Mouse (Mus musculus) lung, postnatal 0 days (tissue): ENCODE results near the gene Sema3b. TPM values are rescaled to one million over a fixed set of nuclear protein-coding genes. Genes with fewer than 3 reads are reported as not detected.

Experiments used
- ATAC-seq: fragments of 200-750 bp; cut with Nextera tagmentation; 2 replicates; pipeline ENCODE4 v1.8.0; 2017; ENCODE audit warnings: moderate library complexity
- DNase-seq: peaks from one replicate; pipeline ENCODE4 v3.0.0-alpha.2; 2016; ENCODE audit warnings: low spot score
- H3K27ac ChIP-seq: fragments of 300-500 bp; sonication (generic); 2 replicates; pipeline ENCODE4 v1.5.1; 2014; ENCODE audit warnings: antibody characterized with exemption, mild to moderate bottlenecking, low read length, mixed read lengths
- H3K27me3 ChIP-seq: fragments of 300-500 bp; sonication (generic); replicated peaks from 2 replicates; pipeline ENCODE4 v1.6.1; 2014; ENCODE audit warnings: low read length, mixed read lengths; ENCODE audit not compliant: insufficient read depth
- H3K36me3 ChIP-seq: fragments of 300-500 bp; sonication (generic); 2 replicates; pipeline ENCODE4 v1.6.1; 2014; ENCODE audit warnings: low read length, mixed read lengths; ENCODE audit not compliant: insufficient read depth
- H3K4me1 ChIP-seq: fragments of 300-500 bp; sonication (generic); 2 replicates; pipeline ENCODE4 v1.6.1; 2014; ENCODE audit warnings: antibody characterized with exemption, low read depth, low read length, mixed read lengths; ENCODE audit not compliant: insufficient read depth
- H3K4me2 ChIP-seq: fragments of 300-500 bp; sonication (generic); replicated peaks from 2 replicates; pipeline ENCODE4 v1.6.1; 2014; ENCODE audit warnings: low read depth, mild to moderate bottlenecking, low read length, moderate library complexity, mixed read lengths
- H3K4me3 ChIP-seq: fragments of 300-500 bp; sonication (generic); 2 replicates; pipeline ENCODE4 v1.5.1; 2014; ENCODE audit warnings: low read depth, low read length
- H3K9ac ChIP-seq: fragments of 300-500 bp; sonication (generic); replicated peaks from 2 replicates; pipeline ENCODE4 v1.6.1; 2014; ENCODE audit warnings: low read depth, mild to moderate bottlenecking
- H3K9me3 ChIP-seq: fragments of 300-500 bp; sonication (generic); 2 replicates; pipeline ENCODE4 v1.6.1; 2016; ENCODE audit warnings: low read length, mixed read lengths
- CTCF ChIP-seq: IDR thresholded peaks from 2 replicates; pipeline ENCODE4 v1.5.1; 2016; ENCODE audit warnings: antibody characterized with exemption, mild to moderate bottlenecking
- EP300 ChIP-seq: IDR thresholded peaks from 2 replicates; pipeline ENCODE4 v1.6.1; 2016; ENCODE audit warnings: antibody characterized with exemption, mild to moderate bottlenecking, control low read depth
- WGBS: fragments of 180-500 bp; shearing (Covaris S2); extraction: QIAGEN DNeasy Blood & Tissue Kit; methylation state at CpG from one replicate; pipeline ENCODE4 v1.1.7; 2014; 5-methylcytosine and 5-hydroxymethylcytosine counted together
- polyA plus RNA-seq: library from polyadenylated mRNA; unstranded; fragments of >200 nt; fragmentation: Nextera tagmentation; extraction: Ambion mirVana; gene quantifications from 2 replicates; pipeline ENCODE4 v1.2.1, GENCODE M21; 2015

Sema3b gene
- polyA plus RNA-seq, 1 experiment from 2014 or later, result 34.3 TPM

- Histone ChIP-seq H3K4me3 (peak overlapping the region; percentile 90), H3K4me2 (peak overlapping the region; percentile 90), H3K4me1 (peaks cover 25% of the 10 kb centered on the region), H3K27me3 (no peaks in the 10 kb centered on the region), H3K36me3 (no peaks in the 10 kb centered on the region), H3K9ac (peak overlapping the region; percentile 96), H3K9me3 (no peaks in the 10 kb centered on the region), H3K27ac (peak overlapping the region; percentile 90)
- ATAC-seq (no peak), DNase-seq (no peak)
- WGBS, result 1% methylated on average over 35 of the region's 35 CpGs
- 0 out of 2 replicates have a peak, but pooled peaks have one; percentile 7 for TF ChIP-seq CTCF
- no peak for TF ChIP-seq EP300
Observed at GRCm38 (mm10) chr9:107634406-107635278, 25.6 kb upstream of the Sema3b start.

GRCm38 (mm10) chr9:107633661-107634405 lies 24.8 kb upstream of the Sema3b start:
- no peaks in the 10 kb centered on the region for H3K36me3 ChIP-seq
- no peaks in the 10 kb centered on the region for H3K27me3 ChIP-seq
- DNase-seq (peak; percentile 48), ATAC-seq (peak; percentile 1)
- H3K9ac ChIP-seq, result peak overlapping the region; percentile 96
- H3K4me3 ChIP-seq, result peak overlapping the region; percentile 90
- WGBS, result 5% methylated on average over 15 of the region's 15 CpGs
- peak overlapping the region; percentile 90 for H3K4me2 ChIP-seq
- peaks cover 33% of the 10 kb centered on the region for H3K4me1 ChIP-seq
- H3K27ac ChIP-seq, result peak overlapping the region; percentile 90
- no peak for TF ChIP-seq EP300
- TF ChIP-seq CTCF, result no peak
- no peaks in the 10 kb centered on the region for H3K9me3 ChIP-seq

- TF ChIP-seq EP300, result peak; percentile 58; the same call in 1 of the 2 replicates
- no peak for TF ChIP-seq CTCF
- Histone ChIP-seq H3K4me2 (peak overlapping the region; percentile 90), H3K4me1 (peaks cover 38% of the 10 kb centered on the region), H3K9me3 (no peaks in the 10 kb centered on the region), H3K36me3 (no peaks in the 10 kb centered on the region), H3K4me3 (peak overlapping the region; percentile 90), H3K27me3 (no peaks in the 10 kb centered on the region), H3K9ac (peak overlapping the region; percentile 96), H3K27ac (peak overlapping the region; percentile 90)
- DNase-seq (peak; percentile 94), ATAC-seq (peak; percentile 58)
- 1% methylated on average over 31 of the region's 33 CpGs for WGBS
Observed at GRCm38 (mm10) chr9:107633091-107633660, 24.1 kb upstream of the Sema3b start.

DNA sequence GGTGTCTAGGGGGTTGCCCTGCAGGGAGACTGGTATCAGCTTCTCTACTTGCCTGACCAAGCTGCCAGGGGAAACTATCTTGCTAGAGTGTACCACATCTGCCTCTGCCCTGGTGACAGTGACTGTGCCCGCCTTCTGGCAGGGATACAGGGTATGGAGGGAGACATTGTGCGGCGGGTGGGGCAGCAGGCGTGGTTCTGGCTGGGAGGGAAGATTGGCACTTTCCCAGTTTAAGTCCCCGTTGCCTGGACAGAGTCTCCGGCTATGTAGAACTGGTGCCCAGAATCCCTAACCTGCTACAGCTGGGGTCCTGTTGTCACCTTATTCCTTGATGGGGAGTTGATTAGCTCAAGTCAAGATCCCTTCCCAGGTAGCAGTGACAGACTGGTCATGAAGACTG lies 23.4 kb upstream of the Sema3b start:
- no peaks in the 10 kb centered on the region for H3K27me3 ChIP-seq
- 29% methylated on average over 6 of the region's 6 CpGs for WGBS
- H3K4me3 ChIP-seq, result peak overlapping the region; percentile 90
- peaks cover 42% of the 10 kb centered on the region for H3K4me1 ChIP-seq
- no peaks in the 10 kb centered on the region for H3K36me3 ChIP-seq
- H3K9ac ChIP-seq, result peak overlapping the region; percentile 96
- no peak for ATAC-seq
- peak overlapping the region; percentile 90 for H3K4me2 ChIP-seq
- peak overlapping the region; percentile 90 for H3K27ac ChIP-seq
- no peaks in the 10 kb centered on the region for H3K9me3 ChIP-seq
- TF ChIP-seq CTCF (no peak), EP300 (no peak)
- peak; percentile 67 for DNase-seq

DNA sequence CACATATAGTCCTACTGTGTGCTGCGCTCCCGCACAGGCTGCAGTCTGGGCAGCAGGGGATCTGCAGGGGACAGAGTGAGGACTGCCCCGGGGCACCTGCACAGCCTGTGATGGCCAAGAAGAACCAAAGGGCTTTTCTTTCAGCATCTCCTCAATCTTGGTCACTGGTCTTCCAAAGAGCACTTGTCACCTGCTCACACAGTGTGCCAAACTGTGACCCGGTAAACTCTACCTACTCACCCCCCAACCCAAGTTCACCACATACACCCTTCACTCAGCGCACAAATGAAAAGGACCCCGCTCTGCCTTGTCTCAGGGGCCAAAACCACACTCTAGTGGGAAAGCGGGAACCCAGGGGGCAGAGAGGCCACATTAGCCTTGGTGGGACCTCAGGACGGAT lies 22.8 kb upstream of the Sema3b start:
- Histone ChIP-seq H3K27me3 (no peaks in the 10 kb centered on the region), H3K4me2 (peak overlapping the region; percentile 90), H3K27ac (0 out of 2 replicates have a peak overlapping the region, but pooled peaks have one; percentile 90), H3K9ac (peak overlapping the region; percentile 96; the same call in 1 of the 2 replicates), H3K4me3 (0 out of 2 replicates have a peak overlapping the region, but pooled peaks have one; percentile 2), H3K36me3 (no peaks in the 10 kb centered on the region), H3K9me3 (no peaks in the 10 kb centered on the region), H3K4me1 (peaks cover 48% of the 10 kb centered on the region)
- no peak for TF ChIP-seq EP300
- TF ChIP-seq CTCF, result no peak
- no peak for DNase-seq
- no peak for ATAC-seq
- 87% methylated on average over 8 of the region's 8 CpGs for WGBS
